Mouse (Mus musculus) MEL-GATA-1-ER (cell line): ENCODE measurements around the gene Tnfaip8l1.

Experiments used
- DNase-seq: peaks from one replicate; pipeline ENCODE4 v3.0.0-alpha.2; 2012; ENCODE audit warnings: low read depth; ENCODE audit errors: extremely low read depth

Gene Tnfaip8l1

GRCm38 (mm10) chr17:56162231-56162774, at the start of gene Tnfaip8l1:
Gene Tnfaip8l1, plus strand, starts transcription at chr17:56162477.
- DNase-seq, result peak; percentile 89

GRCm38 (mm10) chr17:56112743-56113142, 49.5 kb upstream of the Tnfaip8l1 start:
- DNase-seq, result no peak

GRCm38 (mm10) chr17:56116193-56116592, 46.1 kb upstream of the Tnfaip8l1 start:
- no peak for DNase-seq

GRCm38 (mm10) chr17:56117251-56117710, 45.0 kb upstream of the Tnfaip8l1 start, which contains the start of gene Plin5:
Gene Plin5, minus strand, starts transcription at chr17:56117596.
- DNase-seq, result no peak

GRCm38 (mm10) chr17:56119431-56119830, 42.8 kb upstream of the Tnfaip8l1 start:
- no peak for DNase-seq

- no peak for DNase-seq
Observed at GRCm38 (mm10) chr17:56119981-56120880, 42.0 kb upstream of the Tnfaip8l1 start.

GRCm38 (mm10) chr17:56121826-56122225, 40.5 kb upstream of the Tnfaip8l1 start, which contains the start of gene Lrg1:
Gene Lrg1, minus strand, starts transcription at chr17:56122001.
- no peak for DNase-seq

GRCm38 (mm10) chr17:56123161-56123560, 39.1 kb upstream of the Tnfaip8l1 start:
- DNase-seq, result no peak

GRCm38 (mm10) chr17:56123681-56124340, 38.5 kb upstream of the Tnfaip8l1 start:
- DNase-seq, result no peak

- no peak for DNase-seq
Observed at GRCm38 (mm10) chr17:56124377-56125275, 37.7 kb upstream of the Tnfaip8l1 start.

GRCm38 (mm10) chr17:56125276-56125630, 37.0 kb upstream of the Tnfaip8l1 start:
- DNase-seq, result no peak

GRCm38 (mm10) chr17:56126175-56126574, 36.1 kb upstream of the Tnfaip8l1 start:
- DNase-seq, result no peak

- no peak for DNase-seq
Observed at GRCm38 (mm10) chr17:56128246-56128645, 34.0 kb upstream of the Tnfaip8l1 start.

GRCm38 (mm10) chr17:56131136-56131535, 31.1 kb upstream of the Tnfaip8l1 start:
- DNase-seq, result no peak

GRCm38 (mm10) chr17:56131814-56132213, 30.5 kb upstream of the Tnfaip8l1 start:
- DNase-seq, result no peak

GRCm38 (mm10) chr17:56132661-56133060, 29.6 kb upstream of the Tnfaip8l1 start:
- no peak for DNase-seq

GRCm38 (mm10) chr17:56133457-56134363, 28.6 kb upstream of the Tnfaip8l1 start:
- no peak for DNase-seq

- DNase-seq, result no peak
Observed at GRCm38 (mm10) chr17:56134463-56134971, 27.8 kb upstream of the Tnfaip8l1 start.

GRCm38 (mm10) chr17:56136558-56136957, 25.7 kb upstream of the Tnfaip8l1 start:
- DNase-seq, result no peak
